Mouse (Mus musculus): Measurements from ENCODE around the gene Pacsin2.

DNA sequence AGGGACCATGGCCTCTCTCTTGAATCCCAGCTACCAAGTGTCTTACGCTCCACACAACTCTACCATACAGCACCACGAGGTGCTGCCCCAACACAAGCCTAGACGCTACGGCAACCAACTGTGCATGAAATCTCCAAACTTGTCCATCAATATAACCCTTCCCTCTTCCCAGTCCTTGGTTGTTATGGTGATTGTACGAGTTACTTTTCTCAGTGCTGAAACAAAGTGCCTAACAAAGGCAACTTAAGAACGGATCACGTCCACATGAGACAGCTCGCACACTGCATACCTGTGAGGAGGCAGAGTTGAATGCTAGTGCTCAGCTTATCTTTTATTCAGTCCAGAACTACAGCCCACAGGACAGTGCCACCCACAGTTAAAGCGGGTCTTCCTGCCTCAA, 27.9 kb downstream of the Pacsin2 start:
- TF ChIP-seq TAL1 (IDR thresholded peaks at IDR 0.05; ENCODE audit: low read length) (no peak), GATA1 (IDR thresholded peaks at IDR 0.05; ENCODE audit: low read length) (no peak)

Measured in erythroblast, embryonic 14.5 days (primary cell).